Mouse (Mus musculus) testis, adult 2 months (tissue): ENCODE results near the gene Taar4. TPM values are rescaled to one million over a fixed set of nuclear protein-coding genes. Genes with fewer than 3 reads are reported as not detected.

Experiments used
- H3K27ac ChIP-seq: fragments of 200-500 bp; 2 replicates; pipeline ENCODE4 v1.5.1; 2012; ENCODE audit warnings: low read depth, low read length; ENCODE audit not compliant: control insufficient read depth, insufficient read depth
- H3K27me3 ChIP-seq: fragments of 200-500 bp; 2 replicates; pipeline ENCODE4 v1.6.1; 2012; ENCODE audit warnings: mild to moderate bottlenecking, low read length, moderate library complexity; ENCODE audit not compliant: control insufficient read depth, insufficient read depth
- H3K36me3 ChIP-seq: fragments of 200-500 bp; 2 replicates; pipeline ENCODE4 v1.6.1; 2012; ENCODE audit warnings: mild to moderate bottlenecking, low read length; ENCODE audit not compliant: control insufficient read depth, insufficient read depth
- H3K4me1 ChIP-seq: fragments of 200-500 bp; 2 replicates; pipeline ENCODE4 v1.6.1; 2012; ENCODE audit warnings: low read length; ENCODE audit not compliant: control insufficient read depth, insufficient read depth
- H3K4me3 ChIP-seq: fragments of 200-500 bp; 2 replicates; pipeline ENCODE4 v1.5.1; 2012; ENCODE audit warnings: low read depth, mild to moderate bottlenecking, low read length, moderate library complexity, mixed read lengths; ENCODE audit not compliant: control insufficient read depth
- CTCF ChIP-seq: fragments of 200-500 bp; IDR thresholded peaks from 2 replicates; pipeline ENCODE4 v1.5.1; 2012; ENCODE audit warnings: low read depth, mild to moderate bottlenecking, inconsistent platforms, low read length, moderate library complexity; ENCODE audit not compliant: control insufficient read depth, insufficient read depth, insufficient replicate concordance
- POLR2A ChIP-seq: fragments of 200-500 bp; IDR thresholded peaks from 2 replicates; pipeline ENCODE4 v1.6.1; 2012; ENCODE audit warnings: low read depth, mild to moderate bottlenecking, inconsistent platforms, low read length, moderate library complexity; ENCODE audit not compliant: control insufficient read depth
- polyA plus RNA-seq: library from polyadenylated mRNA; depleted of rRNA; stranded (reverse); fragments of >200 nt; gene quantifications from 2 replicates; pipeline ENCODE4 v1.2.3, GENCODE M21; 2012; rRNA removed

Taar4 gene
- polyA plus RNA-seq, 1 experiment = not detected

DNA sequence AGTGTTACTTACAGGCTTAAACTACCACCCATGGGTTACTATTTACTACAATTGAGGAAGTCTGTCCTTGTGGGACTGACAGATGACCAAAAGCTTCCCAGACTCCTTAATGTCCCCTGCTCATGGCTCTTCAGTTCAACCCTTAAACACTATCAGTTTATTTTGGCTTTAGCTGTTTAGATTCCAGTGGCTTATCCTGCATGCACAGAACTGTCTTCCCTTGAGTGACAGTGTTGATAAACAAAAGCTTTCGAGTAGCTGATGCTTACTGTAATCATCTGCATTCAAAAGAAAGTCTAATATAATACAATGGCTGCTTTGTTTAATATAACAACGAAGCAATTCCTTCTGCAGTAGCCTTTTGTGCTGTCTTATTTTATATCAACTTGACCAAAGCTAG lies 46.7 kb downstream of the Taar4 start:
- TF ChIP-seq POLR2A (no peak), CTCF (no peak)
- Histone ChIP-seq H3K27me3 (no peaks in the 10 kb centered on the region), H3K36me3 (no peaks in the 10 kb centered on the region), H3K4me1 (no peaks in the 10 kb centered on the region), H3K27ac (no peak overlapping the region), H3K4me3 (no peak overlapping the region)

DNA sequence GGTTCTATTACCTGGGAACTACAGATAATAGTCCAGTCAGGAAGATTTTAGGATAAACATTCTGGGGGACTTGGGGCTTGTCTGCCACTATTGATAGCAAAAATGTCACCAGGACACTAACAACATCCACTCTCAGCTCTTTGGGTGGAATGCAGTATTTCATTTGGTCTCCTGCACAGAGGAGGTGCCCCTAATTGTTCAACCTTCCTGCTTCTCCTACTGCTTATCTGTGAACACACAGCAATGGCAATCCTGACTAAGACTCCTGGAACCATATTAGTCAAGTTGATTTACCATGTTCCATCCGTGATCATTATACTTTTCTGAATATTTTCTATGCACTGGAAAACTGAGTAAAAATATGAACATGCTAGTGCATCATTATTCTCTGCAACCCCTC lies 47.8 kb downstream of the Taar4 start:
- Histone ChIP-seq H3K4me3 (no peak overlapping the region), H3K27me3 (no peaks in the 10 kb centered on the region), H3K27ac (no peak overlapping the region), H3K36me3 (no peaks in the 10 kb centered on the region), H3K4me1 (no peaks in the 10 kb centered on the region)
- no peak for TF ChIP-seq POLR2A
- no peak for TF ChIP-seq CTCF

Other genes starting within 250 kb of the Taar4 start
- 737 and 854 TPM in 2 replicates for gene Rps12, start 173.2 kb upstream of the Taar4 start, polyA plus RNA-seq
- 1.6 and 1.9 TPM in 2 replicates for gene Slc18b1, start 163.5 kb upstream of the Taar4 start, polyA plus RNA-seq
- 0.30 and 0.38 TPM in 2 replicates for gene Vnn3, start 109.0 kb upstream of the Taar4 start, polyA plus RNA-seq
- 0.22 and 1.1 TPM in 2 replicates for gene Vnn1, start 65.8 kb upstream of the Taar4 start, polyA plus RNA-seq
- gene Taar1, start 40.1 kb upstream of the Taar4 start, polyA plus RNA-seq = not detected in 2 replicates
- not detected in 2 replicates for gene Taar2, start 21.9 kb upstream of the Taar4 start, polyA plus RNA-seq
- gene Taar3, start 10.9 kb upstream of the Taar4 start, polyA plus RNA-seq = not detected in 2 replicates
- gene Taar5, start 10.2 kb downstream of the Taar4 start, polyA plus RNA-seq = not detected in 2 replicates
- gene Taar6, start 25.2 kb downstream of the Taar4 start, polyA plus RNA-seq = not detected in 2 replicates
- gene Taar7a, start 33.0 kb downstream of the Taar4 start, polyA plus RNA-seq = not detected in 2 replicates
- gene Taar7b, start 39.4 kb downstream of the Taar4 start, polyA plus RNA-seq = not detected in 2 replicates
- gene Taar7d, start 66.7 kb downstream of the Taar4 start, polyA plus RNA-seq = not detected in 2 replicates
- gene Taar7e, start 77.1 kb downstream of the Taar4 start, polyA plus RNA-seq = not detected in 2 replicates
- gene Taar7f, start 89.0 kb downstream of the Taar4 start, polyA plus RNA-seq = not detected in 2 replicates
- gene Taar8a, start 116.0 kb downstream of the Taar4 start, polyA plus RNA-seq = not detected in 2 replicates
- gene Taar8b, start 131.8 kb downstream of the Taar4 start, polyA plus RNA-seq = not detected in 2 replicates
- not detected in 2 replicates for gene Taar8c, start 141.4 kb downstream of the Taar4 start, polyA plus RNA-seq
- not detected in 2 replicates for gene Taar9, start 149.0 kb downstream of the Taar4 start, polyA plus RNA-seq
- gene Stx7, start 188.8 kb downstream of the Taar4 start, polyA plus RNA-seq = 9.8 and 14.9 TPM in 2 replicates